Mouse (Mus musculus) liver, postnatal 0 days (tissue): ENCODE data around the gene Cd300ld4.

Experiments used
- CTCF ChIP-seq: sonication (generic); IDR thresholded peaks from 2 replicates; pipeline ENCODE4 v1.5.1; 2016; ENCODE audit warnings: antibody characterized with exemption, low read depth
- EP300 ChIP-seq: IDR thresholded peaks from 2 replicates; pipeline ENCODE4 v1.6.1; 2016; ENCODE audit warnings: antibody characterized with exemption, low read depth, mild to moderate bottlenecking

DNA sequence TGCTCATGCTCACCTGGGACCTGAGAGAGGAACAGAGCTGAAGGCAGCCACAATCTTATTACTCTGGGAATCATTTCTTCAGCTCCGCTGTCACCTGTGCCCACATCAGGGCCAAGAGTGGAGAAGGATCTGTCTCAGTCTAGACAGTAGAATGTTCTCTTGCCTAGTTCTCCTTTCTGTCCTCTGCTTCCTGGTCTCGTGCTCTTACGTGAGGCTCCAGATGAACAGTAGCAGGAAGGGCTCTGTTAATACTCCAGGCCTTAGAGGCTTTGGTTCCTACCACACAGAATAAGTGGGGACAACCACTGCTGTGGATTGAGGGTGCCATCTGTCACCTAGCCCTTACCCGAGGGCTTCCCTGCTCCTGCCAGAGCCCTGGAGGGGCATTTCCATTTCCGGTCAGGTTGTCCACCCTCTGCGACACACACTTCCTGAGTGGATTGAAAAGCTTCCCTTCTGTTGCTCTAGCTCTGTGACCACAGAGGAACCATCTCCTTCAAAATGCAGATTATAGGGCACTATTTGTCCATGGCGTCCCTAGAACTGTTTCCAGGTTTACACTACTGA is 25.3 kb downstream of the Cd300ld4 start, which contains the start of gene Cd300c2:
- no peak for TF ChIP-seq CTCF
- no peak for TF ChIP-seq EP300
